Mouse (Mus musculus) intestine, embryonic 16.5 days (tissue): ENCODE data around the gene Tmem114. TPM values are rescaled to one million over a fixed set of nuclear protein-coding genes. Genes with fewer than 3 reads are reported as not detected.

Source experiments
- ATAC-seq: fragments of 200-750 bp; cut with Nextera tagmentation; 2 replicates; pipeline ENCODE4 v1.8.0; 2017; ENCODE audit warnings: moderate TSS enrichment, moderate library complexity
- H3K27ac ChIP-seq: fragments of 300-500 bp; sonication (generic); 2 replicates; pipeline ENCODE4 v1.5.1; 2014; ENCODE audit warnings: mild to moderate bottlenecking, low read length
- H3K27me3 ChIP-seq: fragments of 300-500 bp; sonication (generic); replicated peaks from 2 replicates; pipeline ENCODE4 v1.6.1; 2014; ENCODE audit warnings: low read length, control low read depth, mixed read lengths; ENCODE audit not compliant: control insufficient read depth, insufficient read depth
- H3K36me3 ChIP-seq: fragments of 300-500 bp; sonication (generic); 2 replicates; pipeline ENCODE4 v1.6.1; 2014; ENCODE audit warnings: low read length, control low read depth; ENCODE audit not compliant: control insufficient read depth, insufficient read depth
- H3K4me1 ChIP-seq: fragments of 300-500 bp; sonication (generic); 2 replicates; pipeline ENCODE4 v1.6.1; 2014; ENCODE audit warnings: low read length, control low read depth, mixed read lengths; ENCODE audit not compliant: control insufficient read depth, insufficient read depth
- H3K4me2 ChIP-seq: fragments of 300-500 bp; sonication (generic); 2 replicates; pipeline ENCODE4 v1.6.1; 2014; ENCODE audit warnings: low read depth, low read length, control low read depth
- H3K4me3 ChIP-seq: fragments of 300-500 bp; sonication (generic); 2 replicates; pipeline ENCODE4 v1.5.1; 2014; ENCODE audit warnings: mild to moderate bottlenecking, low read length
- H3K9ac ChIP-seq: fragments of 300-500 bp; sonication (generic); 2 replicates; pipeline ENCODE4 v1.6.1; 2014; ENCODE audit warnings: low read depth, low read length
- H3K9me3 ChIP-seq: fragments of 300-500 bp; sonication (generic); 2 replicates; pipeline ENCODE4 v1.6.1; 2016; ENCODE audit warnings: low read length, control low read depth; ENCODE audit not compliant: control insufficient read depth
- WGBS: fragments of 180-500 bp; shearing (Covaris S2); extraction: QIAGEN DNeasy Blood & Tissue Kit; methylation state at CpG from one replicate; pipeline ENCODE4 v1.1.7; 2014; 5-methylcytosine and 5-hydroxymethylcytosine counted together
- polyA plus RNA-seq: library from polyadenylated mRNA; unstranded; fragments of >200 nt; fragmentation: Nextera tagmentation; extraction: Ambion mirVana; gene quantifications from 2 replicates; pipeline ENCODE4 v1.2.1, GENCODE M21; 2015

Gene Tmem114
- polyA plus RNA-seq, 1 experiment from 2014 or later, result not detected

- 79% methylated on average over 3 of the region's 3 CpGs for WGBS
- no peaks in the 10 kb centered on the region for H3K36me3 ChIP-seq
- ATAC-seq, result no peak
Measured at GRCm38 (mm10) chr16:8432616-8433015, 7.7 kb upstream of the Tmem114 start.

GRCm38 (mm10) chr16:8429531-8429930 is 4.6 kb upstream of the Tmem114 start:
- Histone ChIP-seq H3K4me1 (peaks cover 2% of the 10 kb centered on the region; the same call in 1 of the 2 replicates), H3K9me3 (no peaks in the 10 kb centered on the region), H3K36me3 (no peaks in the 10 kb centered on the region), H3K4me3 (no peak overlapping the region), H3K27ac (no peak overlapping the region), H3K9ac (no peak overlapping the region), H3K4me2 (no peak overlapping the region), H3K27me3 (peaks cover 23% of the 10 kb centered on the region)
- no peak for ATAC-seq
- WGBS, result 69% methylated on average over 4 of the region's 4 CpGs

More at GRCm38 (mm10) chr16:8432616-8433015, 7.7 kb upstream of the Tmem114 start:
- H3K4me3 ChIP-seq, result no peak overlapping the region
- no peaks in the 10 kb centered on the region for H3K9me3 ChIP-seq
- no peaks in the 10 kb centered on the region for H3K4me1 ChIP-seq
- H3K4me2 ChIP-seq, result no peak overlapping the region
- no peaks in the 10 kb centered on the region for H3K27me3 ChIP-seq
- no peak overlapping the region for H3K9ac ChIP-seq
- no peak overlapping the region for H3K27ac ChIP-seq

- Histone ChIP-seq H3K4me1 (peaks cover 2% of the 10 kb centered on the region; the same call in 1 of the 2 replicates), H3K9ac (no peak overlapping the region), H3K27ac (no peak overlapping the region), H3K27me3 (peaks cover 39% of the 10 kb centered on the region), H3K36me3 (no peaks in the 10 kb centered on the region), H3K4me3 (no peak overlapping the region), H3K4me2 (no peak overlapping the region), H3K9me3 (no peaks in the 10 kb centered on the region)
- no peak for ATAC-seq
- 83% methylated on average over 5 of the region's 5 CpGs for WGBS
Measured at GRCm38 (mm10) chr16:8425736-8426135, 800 bp upstream of the Tmem114 start.

- H3K36me3 ChIP-seq, result no peaks in the 10 kb centered on the region
- H3K9me3 ChIP-seq, result no peaks in the 10 kb centered on the region
- H3K4me2 ChIP-seq, result peak overlapping the region; percentile 62
- H3K27me3 ChIP-seq, result peaks cover 39% of the 10 kb centered on the region
- ATAC-seq, result no peak
- H3K4me3 ChIP-seq, result peak overlapping the region; percentile 39
- 4% methylated on average over 38 of the region's 43 CpGs for WGBS
- H3K27ac ChIP-seq, result no peak overlapping the region
- 0 out of 2 replicates have a peak overlapping the region, but pooled peaks have one; percentile 10 for H3K9ac ChIP-seq
- H3K4me1 ChIP-seq, result peaks cover 2% of the 10 kb centered on the region; the same call in 1 of the 2 replicates
Measured at GRCm38 (mm10) chr16:8424161-8424970, 570 bp downstream of the Tmem114 start.

- Histone ChIP-seq H3K27me3 (peaks cover 39% of the 10 kb centered on the region), H3K4me3 (no peak overlapping the region), H3K36me3 (no peaks in the 10 kb centered on the region), H3K27ac (no peak overlapping the region), H3K4me2 (no peak overlapping the region), H3K9me3 (no peaks in the 10 kb centered on the region), H3K4me1 (peaks cover 2% of the 10 kb centered on the region; the same call in 1 of the 2 replicates), H3K9ac (no peak overlapping the region)
- WGBS, result 42% methylated on average over 7 of the region's 7 CpGs
- ATAC-seq, result no peak
Measured at GRCm38 (mm10) chr16:8423626-8424114, 1.3 kb downstream of the Tmem114 start.

GRCm38 (mm10) chr16:8420842-8421241 is 4.1 kb downstream of the Tmem114 start:
- no peak overlapping the region for H3K9ac ChIP-seq
- H3K4me2 ChIP-seq, result no peak overlapping the region
- H3K27ac ChIP-seq, result no peak overlapping the region
- H3K9me3 ChIP-seq, result no peaks in the 10 kb centered on the region
- H3K4me1 ChIP-seq, result peaks cover 2% of the 10 kb centered on the region; the same call in 1 of the 2 replicates
- no peaks in the 10 kb centered on the region for H3K36me3 ChIP-seq
- peaks cover 28% of the 10 kb centered on the region for H3K27me3 ChIP-seq
- 86% methylated on average over 4 of the region's 4 CpGs for WGBS
- H3K4me3 ChIP-seq, result no peak overlapping the region
- no peak for ATAC-seq

- 77% methylated on average over 10 of the region's 10 CpGs for WGBS
- no peaks in the 10 kb centered on the region for H3K36me3 ChIP-seq
- H3K9me3 ChIP-seq, result no peaks in the 10 kb centered on the region
- H3K27ac ChIP-seq, result no peak overlapping the region
- no peak overlapping the region for H3K4me3 ChIP-seq
- no peak overlapping the region for H3K9ac ChIP-seq
- peaks cover 2% of the 10 kb centered on the region; the same call in 1 of the 2 replicates for H3K4me1 ChIP-seq
- H3K27me3 ChIP-seq, result peaks cover 24% of the 10 kb centered on the region
- no peak overlapping the region for H3K4me2 ChIP-seq
- ATAC-seq, result no peak
Measured at GRCm38 (mm10) chr16:8420381-8420780, 4.6 kb downstream of the Tmem114 start.

GRCm38 (mm10) chr16:8419666-8420065 is 5.3 kb downstream of the Tmem114 start:
- WGBS, result 89% methylated on average over 8 of the region's 8 CpGs
- H3K9me3 ChIP-seq, result no peaks in the 10 kb centered on the region
- no peak overlapping the region for H3K4me3 ChIP-seq
- no peaks in the 10 kb centered on the region for H3K36me3 ChIP-seq
- no peaks in the 10 kb centered on the region for H3K4me1 ChIP-seq
- H3K27ac ChIP-seq, result no peak overlapping the region
- ATAC-seq, result no peak
- H3K4me2 ChIP-seq, result no peak overlapping the region
- H3K9ac ChIP-seq, result no peak overlapping the region
- peaks cover 17% of the 10 kb centered on the region for H3K27me3 ChIP-seq

- no peaks in the 10 kb centered on the region for H3K36me3 ChIP-seq
- no peak overlapping the region for H3K4me3 ChIP-seq
- ATAC-seq, result no peak
- peaks cover 1% of the 10 kb centered on the region; the same call in 1 of the 2 replicates for H3K27me3 ChIP-seq
- 85% methylated on average over 3 of the region's 3 CpGs for WGBS
- no peaks in the 10 kb centered on the region for H3K4me1 ChIP-seq
- H3K4me2 ChIP-seq, result no peak overlapping the region
- H3K9me3 ChIP-seq, result no peaks in the 10 kb centered on the region
- H3K9ac ChIP-seq, result no peak overlapping the region
- no peak overlapping the region for H3K27ac ChIP-seq
Measured at GRCm38 (mm10) chr16:8418126-8418525, 6.8 kb downstream of the Tmem114 start.
